Mouse (Mus musculus) liver, embryonic 11.5 days (tissue): ENCODE data around the gene Clcn6. TPM values are rescaled to one million over a fixed set of nuclear protein-coding genes. Genes with fewer than 3 reads are reported as not detected.
"Not testable (repeated sequence)": the region's sequence is repeated elsewhere in the genome, so short reads cannot be mapped to it uniquely, and the experiment has no call there.

Experiments
- ATAC-seq: fragments of 200-750 bp; cut with Nextera tagmentation; replicated peaks from 2 replicates; pipeline ENCODE4 v1.8.0; 2017; ENCODE audit warnings: moderate number of reproducible peaks, mild to moderate bottlenecking, moderate TSS enrichment, moderate library complexity; ENCODE audit not compliant: low FRiP score
- DNase-seq: peaks from one replicate; pipeline ENCODE4 v3.0.0-alpha.2; 2017; ENCODE audit warnings: low spot score
- H3K27ac ChIP-seq: fragments of 300-500 bp; sonication (generic); 2 replicates; pipeline ENCODE4 v1.5.1; 2014; ENCODE audit warnings: mild to moderate bottlenecking, low read depth, low read length, control low read depth
- H3K27me3 ChIP-seq: fragments of 300-500 bp; sonication (generic); replicated peaks from 2 replicates; pipeline ENCODE4 v1.6.1; 2014; ENCODE audit warnings: low read length, mixed read lengths; ENCODE audit not compliant: control insufficient read depth, insufficient read depth
- H3K36me3 ChIP-seq: fragments of 300-500 bp; sonication (generic); 2 replicates; pipeline ENCODE4 v1.6.1; 2014; ENCODE audit warnings: mild to moderate bottlenecking, low read length, moderate library complexity, mixed read lengths; ENCODE audit not compliant: control insufficient read depth, insufficient read depth
- H3K4me1 ChIP-seq: fragments of 300-500 bp; sonication (generic); replicated peaks from 2 replicates; pipeline ENCODE4 v1.6.1; 2014; ENCODE audit warnings: low read length, mixed read lengths; ENCODE audit not compliant: control insufficient read depth, insufficient read depth
- H3K4me2 ChIP-seq: fragments of 300-500 bp; sonication (generic); 2 replicates; pipeline ENCODE4 v1.6.1; 2014; ENCODE audit warnings: mild to moderate bottlenecking, control low read depth, moderate library complexity
- H3K4me3 ChIP-seq: fragments of 300-500 bp; sonication (generic); 2 replicates; pipeline ENCODE4 v1.5.1; 2014; ENCODE audit warnings: low read depth, low read length, control low read depth
- H3K9ac ChIP-seq: fragments of 300-500 bp; sonication (generic); 2 replicates; pipeline ENCODE4 v1.6.1; 2014; ENCODE audit warnings: low read depth, low read length, control low read depth
- H3K9me3 ChIP-seq: fragments of 300-500 bp; sonication (generic); 2 replicates; pipeline ENCODE4 v1.6.1; 2016; ENCODE audit warnings: low read length, inconsistent platforms, mixed read lengths; ENCODE audit not compliant: control insufficient read depth
- WGBS: fragments of 180-500 bp; shearing (Covaris S2); extraction: QIAGEN DNeasy Blood & Tissue Kit; methylation state at CpG from one replicate; pipeline ENCODE4 v1.1.7; 2014; 5-methylcytosine and 5-hydroxymethylcytosine counted together
- polyA plus RNA-seq: library from polyadenylated mRNA; unstranded; fragments of >200 nt; fragmentation: Nextera tagmentation; extraction: Ambion mirVana; gene quantifications from 2 replicates; pipeline ENCODE4 v1.2.1, GENCODE M21; 2014

Gene Clcn6
- polyA plus RNA-seq, 1 experiment from 2014 or later = 2.4 TPM

DNA sequence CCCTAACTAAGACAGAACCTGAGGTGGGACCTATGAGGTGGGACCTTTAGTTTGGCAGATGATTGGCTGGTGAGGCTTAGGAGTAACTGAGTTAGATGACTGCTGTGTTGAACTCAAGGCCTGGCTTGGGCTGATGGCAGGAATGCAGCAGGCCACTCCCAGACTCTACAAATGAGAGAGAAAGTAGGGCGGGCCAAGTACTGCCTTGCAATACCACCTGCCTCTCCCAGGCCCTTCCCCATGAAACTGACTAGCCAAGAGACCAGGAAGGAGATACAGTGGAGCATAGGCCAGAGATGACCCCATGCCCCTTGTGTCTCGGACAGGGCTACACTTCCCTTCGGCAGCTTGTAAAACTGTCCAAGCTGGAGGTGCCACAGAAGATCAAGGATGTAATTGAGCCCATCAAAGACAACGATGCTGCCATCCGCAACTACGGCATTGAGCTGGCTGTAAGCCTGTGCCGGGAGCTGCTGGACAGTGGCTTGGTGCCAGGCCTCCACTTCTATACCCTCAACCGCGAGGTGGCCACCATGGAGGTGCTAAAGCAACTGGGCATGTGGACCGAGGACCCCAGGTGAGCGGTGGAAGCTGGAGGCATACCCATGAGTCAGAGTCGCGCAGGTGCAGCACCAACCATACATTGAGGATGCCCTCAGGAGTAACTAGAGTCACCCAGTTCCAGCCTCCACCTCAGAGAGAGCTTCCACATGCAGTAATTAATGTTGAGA, 12.6 kb upstream of the Clcn6 start:
- H3K4me2 ChIP-seq = no peak overlapping the region
- peaks cover 18% of the 10 kb centered on the region for H3K4me1 ChIP-seq
- WGBS = 93% methylated on average over 13 of the region's 13 CpGs
- H3K27ac ChIP-seq = no peak overlapping the region
- H3K9me3 ChIP-seq = no peaks in the 10 kb centered on the region
- DNase-seq = no peak
- ATAC-seq = no peak
- no peaks in the 10 kb centered on the region for H3K27me3 ChIP-seq
- peaks cover 40% of the 10 kb centered on the region for H3K36me3 ChIP-seq
- H3K9ac ChIP-seq = no peak overlapping the region
- no peak overlapping the region for H3K4me3 ChIP-seq

DNA sequence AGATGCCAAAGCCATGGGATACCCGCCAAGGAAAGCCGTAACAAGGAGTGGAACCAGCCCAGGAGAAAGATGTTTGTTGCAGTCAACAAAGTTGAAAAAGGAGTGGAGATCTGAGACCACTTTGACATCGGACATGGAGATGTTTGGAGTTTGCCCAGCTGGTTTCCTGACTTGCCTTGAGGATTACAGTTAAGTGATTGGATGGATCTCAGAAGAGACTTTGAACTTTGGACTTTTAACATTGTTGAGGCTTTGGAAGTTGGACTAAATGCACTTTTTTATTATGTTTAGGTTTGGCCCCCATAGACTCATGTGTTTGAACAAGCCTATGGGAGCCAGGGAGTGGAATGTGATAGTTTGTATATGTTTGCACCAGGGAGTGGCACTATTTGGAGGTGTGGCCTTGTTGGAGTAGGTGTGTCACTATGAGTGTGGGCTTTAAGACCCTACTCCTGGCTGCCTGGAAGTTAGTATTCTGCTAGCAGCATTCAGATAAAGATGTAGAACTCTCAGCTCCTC, 11.8 kb upstream of the Clcn6 start:
- H3K36me3 ChIP-seq = peaks cover 43% of the 10 kb centered on the region
- H3K4me3 ChIP-seq, H3K27ac ChIP-seq, H3K4me2 ChIP-seq, H3K27me3 ChIP-seq, H3K9ac ChIP-seq, ATAC-seq, DNase-seq, H3K9me3 ChIP-seq: not testable (repeated sequence)
- peaks cover 25% of the 10 kb centered on the region for H3K4me1 ChIP-seq
- WGBS = 89% methylated on average over 3 of the region's 3 CpGs

DNA sequence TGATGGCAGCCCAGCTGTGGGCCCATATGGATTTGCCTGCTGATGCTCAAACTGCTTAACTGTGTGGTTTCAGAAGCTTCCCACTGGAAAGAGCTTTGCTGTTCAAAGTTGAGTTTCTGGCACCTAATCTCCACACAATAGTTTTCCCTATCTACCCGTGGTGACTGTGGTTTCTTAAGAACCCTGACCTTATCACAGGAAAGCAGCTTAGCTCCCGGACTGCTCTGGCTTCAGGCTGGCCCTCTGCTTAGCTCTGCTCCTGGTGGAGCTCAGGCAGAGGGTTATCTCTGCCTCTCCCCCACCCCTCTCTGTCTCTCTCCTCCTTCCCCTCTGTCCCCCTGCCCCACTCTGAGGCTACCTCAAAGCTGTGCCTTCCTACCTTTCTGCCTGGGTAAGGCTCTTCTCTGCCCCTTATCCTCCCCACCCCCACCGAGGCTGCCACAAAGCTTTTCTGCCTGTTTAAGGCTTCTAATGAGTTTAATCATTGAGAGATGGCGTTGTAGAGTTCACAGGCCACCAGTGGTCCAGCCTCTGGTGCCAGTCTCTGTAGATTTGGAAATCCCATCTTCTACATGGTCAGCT, 7.9 kb upstream of the Clcn6 start:
- H3K9me3 ChIP-seq = no peaks in the 10 kb centered on the region
- H3K36me3 ChIP-seq = peaks cover 26% of the 10 kb centered on the region; the same call in 1 of the 2 replicates
- H3K4me1 ChIP-seq = peaks cover 57% of the 10 kb centered on the region
- no peaks in the 10 kb centered on the region for H3K27me3 ChIP-seq
- WGBS = 39% methylated on average over 4 of the region's 4 CpGs
- DNase-seq (no peak), ATAC-seq (peak; percentile 97)
- H3K9ac ChIP-seq = peak overlapping the region; percentile 44; the same call in 1 of the 2 replicates
- H3K4me2 ChIP-seq = peak overlapping the region; percentile 54
- peak overlapping the region; percentile 88 for H3K27ac ChIP-seq
- no peak overlapping the region for H3K4me3 ChIP-seq

- peak overlapping the region; percentile 7; the same call in 1 of the 2 replicates for H3K4me3 ChIP-seq
- peak overlapping the region; percentile 54 for H3K4me2 ChIP-seq
- no peaks in the 10 kb centered on the region for H3K9me3 ChIP-seq
- H3K36me3 ChIP-seq = peaks cover 15% of the 10 kb centered on the region; the same call in 1 of the 2 replicates
- no peak for ATAC-seq
- 0 out of 2 replicates have a peak overlapping the region, but pooled peaks have one; percentile 31 for H3K9ac ChIP-seq
- WGBS = 77% methylated on average over 2 of the region's 2 CpGs
- H3K27me3 ChIP-seq = no peaks in the 10 kb centered on the region
- peak overlapping the region; percentile 2; the same call in 1 of the 2 replicates for H3K27ac ChIP-seq
- peaks cover 81% of the 10 kb centered on the region for H3K4me1 ChIP-seq
- DNase-seq = no peak
Observed at GRCm38 (mm10) chr4:148044113-148044512, 5.5 kb upstream of the Clcn6 start.

DNA sequence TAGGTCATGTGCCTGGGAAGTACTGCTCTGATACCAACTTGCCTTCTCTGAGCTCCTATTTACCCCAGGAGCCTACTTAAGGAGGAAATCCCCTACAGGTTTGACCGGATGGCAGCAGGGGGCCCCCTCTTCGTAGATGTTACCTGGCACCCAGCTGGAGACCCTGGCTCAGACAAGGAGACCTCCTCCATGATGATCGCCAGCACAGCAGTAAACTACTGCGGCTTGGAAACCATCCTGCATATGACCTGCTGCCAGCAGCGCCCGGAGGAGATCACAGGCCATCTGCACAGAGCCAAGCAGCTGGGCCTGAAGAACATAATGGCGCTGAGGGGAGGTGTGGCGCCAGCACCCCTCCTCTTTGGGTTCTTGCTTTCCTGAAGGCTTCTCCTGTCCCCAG, 4.7 kb upstream of the Clcn6 start:
- Histone ChIP-seq H3K36me3 (peaks cover 11% of the 10 kb centered on the region; the same call in 1 of the 2 replicates), H3K4me1 (peaks cover 80% of the 10 kb centered on the region), H3K4me2 (peak overlapping the region; percentile 96)
- H3K9ac ChIP-seq, H3K9me3 ChIP-seq, H3K27me3 ChIP-seq, H3K27ac ChIP-seq, ATAC-seq, H3K4me3 ChIP-seq, DNase-seq: not testable (repeated sequence)
- 87% methylated on average over 6 of the region's 8 CpGs for WGBS

GRCm38 (mm10) chr4:148041611-148042191, 3.1 kb upstream of the Clcn6 start:
- Histone ChIP-seq H3K9ac (peak overlapping the region; percentile 85), H3K36me3 (peaks cover 6% of the 10 kb centered on the region; the same call in 1 of the 2 replicates), H3K4me2 (peak overlapping the region; percentile 96), H3K4me3 (peak overlapping the region; percentile 61), H3K27ac (peak overlapping the region; percentile 89), H3K9me3 (no peaks in the 10 kb centered on the region), H3K4me1 (peaks cover 74% of the 10 kb centered on the region), H3K27me3 (no peaks in the 10 kb centered on the region)
- WGBS = 7% methylated on average over 16 of the region's 16 CpGs
- no peak for DNase-seq
- no peak for ATAC-seq

DNA sequence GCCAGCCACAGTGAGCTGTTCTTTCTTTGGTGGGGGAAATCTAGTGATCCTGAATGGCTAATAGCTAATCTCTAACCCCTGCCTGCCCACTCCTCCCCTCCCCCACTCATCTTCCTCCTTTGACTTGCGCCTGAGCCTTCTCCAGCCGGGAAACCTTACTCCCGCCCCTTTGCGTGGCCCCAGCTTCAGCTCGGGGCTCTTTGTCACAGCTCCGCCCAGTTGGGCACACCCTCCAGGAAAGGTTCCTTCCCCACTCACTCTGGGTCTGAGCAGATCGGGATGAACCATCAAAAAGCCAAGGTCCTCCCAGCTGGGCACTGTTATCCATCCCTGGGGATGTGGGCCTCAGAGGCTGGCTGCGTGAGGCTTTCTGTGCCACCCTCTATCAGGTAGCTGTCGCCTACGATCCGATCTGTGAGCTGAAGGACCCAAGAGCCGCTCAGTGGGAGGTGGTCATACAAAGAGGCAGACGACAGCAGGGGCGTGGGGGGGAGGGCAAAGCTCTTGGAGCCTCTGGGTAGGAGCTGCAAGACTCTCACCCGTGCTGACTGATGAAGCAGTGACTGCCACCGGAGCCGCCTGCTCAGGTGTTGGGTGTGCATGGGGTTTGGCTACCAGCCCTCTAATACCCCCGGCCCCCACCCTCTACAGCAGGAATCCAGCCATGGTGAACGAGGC, 2.5 kb upstream of the Clcn6 start:
- Histone ChIP-seq H3K36me3 (peaks cover 6% of the 10 kb centered on the region; the same call in 1 of the 2 replicates), H3K4me1 (peaks cover 68% of the 10 kb centered on the region), H3K9me3 (no peaks in the 10 kb centered on the region), H3K9ac (peak overlapping the region; percentile 85), H3K4me2 (peak overlapping the region; percentile 96), H3K4me3 (peak overlapping the region; percentile 61), H3K27me3 (no peaks in the 10 kb centered on the region), H3K27ac (peak overlapping the region; percentile 89)
- ATAC-seq (peak; percentile 33), DNase-seq (peak; percentile 73)
- WGBS = under 1% methylated on average over 19 of the region's 19 CpGs
